Mouse (Mus musculus) cerebellum, adult 2 months (tissue): ENCODE data around the gene Hoxb1.

ENCODE experiments used
- CTCF ChIP-seq: fragments of 200-500 bp; IDR thresholded peaks from 2 replicates; pipeline ENCODE4 v1.5.1; 2011; ENCODE audit warnings: low read depth, mild to moderate bottlenecking, control low read depth, low read length, moderate library complexity, borderline replicate concordance; ENCODE audit not compliant: insufficient read depth
- POLR2A ChIP-seq: fragments of 200-500 bp; IDR thresholded peaks from 2 replicates; pipeline ENCODE4 v1.6.1; 2011; ENCODE audit warnings: low read length, control low read depth, borderline replicate concordance; ENCODE audit not compliant: insufficient read depth

DNA sequence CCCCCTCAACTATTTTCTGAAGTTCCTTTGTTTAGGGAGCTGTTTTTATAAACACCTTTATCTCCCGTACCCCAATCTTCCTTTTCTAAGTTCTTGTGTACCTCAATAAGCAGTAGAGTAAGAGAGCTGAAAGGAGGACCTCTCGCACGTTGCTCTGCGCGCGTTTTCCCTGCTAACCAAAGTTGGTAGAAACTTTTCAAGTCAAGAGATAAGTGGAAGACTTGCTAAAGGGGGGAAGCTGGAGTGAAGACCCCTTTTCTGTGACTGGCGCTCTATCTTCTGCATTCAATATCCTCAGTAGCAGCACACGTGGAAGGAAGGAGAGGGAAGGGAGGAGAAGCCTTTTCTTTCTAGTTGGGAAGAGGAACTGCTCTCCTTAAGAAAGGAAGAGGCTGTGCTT lies 40.6 kb upstream of the Hoxb1 start:
- TF ChIP-seq POLR2A (no peak), CTCF (no peak)
